Mouse (Mus musculus): ENCODE measurements around the gene Anks3. TPM values are rescaled to one million over a fixed set of nuclear protein-coding genes. Genes with fewer than 3 reads are reported as not detected.

Anks3 gene
- polyA plus RNA-seq, 1 experiment from 2014 or later: 66.5 TPM

DNA sequence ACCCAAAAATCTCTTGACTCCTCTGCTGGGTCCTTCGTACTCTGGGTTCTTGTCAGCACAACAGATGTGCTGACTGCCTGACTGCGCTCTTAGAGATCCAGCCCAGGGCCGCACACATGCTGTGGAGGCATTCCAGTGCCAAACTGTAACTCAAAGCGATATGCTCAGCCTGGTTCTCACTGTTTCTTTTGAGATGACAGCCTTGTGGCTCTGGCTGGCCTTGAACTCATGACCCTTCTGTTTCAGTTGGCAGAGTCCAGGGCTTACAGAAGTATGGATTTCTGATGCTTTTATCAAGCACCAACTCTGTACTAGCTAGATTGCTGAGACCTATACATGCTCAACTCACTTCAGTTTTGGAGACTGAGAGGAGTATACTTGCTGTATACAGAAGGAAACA is 29.3 kb upstream of the Anks3 start:
- Histone ChIP-seq H3K27me3 (replicated peaks) (no peaks in the 10 kb centered on the region), H3K9ac (no peak overlapping the region), H3K9me3 (no peaks in the 10 kb centered on the region), H3K4me1 (no peaks in the 10 kb centered on the region), H3K27ac (no peak overlapping the region), H3K4me2 (replicated peaks) (no peak overlapping the region), H3K4me3 (no peak overlapping the region), H3K36me3 (no peaks in the 10 kb centered on the region)
- 84% methylated on average over 4 of the region's 4 CpGs for whole genome bisulfite sequencing
- no peak for ATAC-seq (ENCODE audit: low FRiP score, low read depth)

DNA sequence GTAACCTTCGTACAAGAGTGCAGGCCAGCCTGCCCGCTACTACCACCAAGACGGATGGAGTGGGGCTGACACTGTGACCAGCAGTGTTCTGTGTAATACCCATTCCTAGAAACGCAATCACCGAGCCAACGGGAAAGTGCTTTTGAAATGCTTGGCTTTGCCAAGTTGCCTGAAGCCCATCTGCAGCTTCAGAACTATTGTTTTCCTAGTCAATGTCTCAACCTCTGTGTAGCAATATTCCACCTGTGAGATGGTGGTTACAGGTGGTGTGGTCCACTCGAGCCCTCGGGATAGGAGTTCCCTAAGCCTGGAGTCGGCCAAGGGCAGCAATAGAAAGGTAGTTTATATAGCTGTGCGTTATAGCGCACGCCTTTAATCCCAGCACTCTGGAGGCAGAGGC is 20.7 kb upstream of the Anks3 start:
- no peaks in the 10 kb centered on the region for H3K4me1 ChIP-seq
- no peak overlapping the region for H3K4me2 ChIP-seq (replicated peaks)
- 94% methylated on average over 12 of the region's 12 CpGs for WGBS
- no peak overlapping the region for H3K9ac ChIP-seq
- no peaks in the 10 kb centered on the region for H3K27me3 ChIP-seq (replicated peaks)
- H3K4me3 ChIP-seq: no peak overlapping the region
- H3K27ac ChIP-seq: no peak overlapping the region
- ATAC-seq (ENCODE audit: low FRiP score, low read depth): no peak
- H3K36me3 ChIP-seq: no peaks in the 10 kb centered on the region
- H3K9me3 ChIP-seq: no peaks in the 10 kb centered on the region

DNA sequence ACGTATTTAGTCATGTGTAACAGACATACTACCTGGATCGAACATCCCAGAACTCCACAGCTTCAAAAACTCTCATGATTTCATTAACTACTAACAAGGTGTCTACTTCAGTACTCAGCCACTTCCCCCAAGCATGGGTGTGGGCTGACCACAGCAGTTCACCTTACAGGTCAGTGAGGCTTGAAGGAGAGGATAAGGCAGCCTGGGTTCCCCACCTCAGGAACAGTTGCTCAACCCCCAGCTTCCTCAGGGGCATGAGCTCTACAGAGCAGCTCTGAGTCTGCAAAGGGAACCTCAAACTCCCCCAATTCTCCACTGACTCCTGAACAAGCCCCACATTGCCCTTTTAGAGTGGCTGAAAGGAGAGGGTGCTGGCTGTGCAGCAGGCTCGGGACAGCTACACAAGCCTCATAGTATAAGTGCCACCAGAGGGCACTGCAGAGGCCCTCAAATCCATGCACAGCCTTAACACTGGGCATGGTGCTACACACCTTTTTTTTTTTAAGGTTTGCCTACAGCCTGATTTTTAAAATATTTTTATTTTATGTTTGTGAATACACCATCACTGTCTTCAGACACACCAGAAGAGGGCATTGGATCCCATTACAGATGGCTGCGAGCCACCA is 15.9 kb upstream of the Anks3 start:
- H3K9ac ChIP-seq: no peak overlapping the region
- no peaks in the 10 kb centered on the region for H3K9me3 ChIP-seq
- no peak for ATAC-seq (ENCODE audit: low FRiP score, low read depth)
- no peaks in the 10 kb centered on the region for H3K4me1 ChIP-seq
- H3K36me3 ChIP-seq: no peaks in the 10 kb centered on the region
- H3K27ac ChIP-seq: no peak overlapping the region
- H3K4me3 ChIP-seq: no peak overlapping the region
- WGBS: 70% methylated on average over 4 of the region's 4 CpGs
- no peak overlapping the region for H3K4me2 ChIP-seq (replicated peaks)
- no peaks in the 10 kb centered on the region for H3K27me3 ChIP-seq (replicated peaks)

DNA sequence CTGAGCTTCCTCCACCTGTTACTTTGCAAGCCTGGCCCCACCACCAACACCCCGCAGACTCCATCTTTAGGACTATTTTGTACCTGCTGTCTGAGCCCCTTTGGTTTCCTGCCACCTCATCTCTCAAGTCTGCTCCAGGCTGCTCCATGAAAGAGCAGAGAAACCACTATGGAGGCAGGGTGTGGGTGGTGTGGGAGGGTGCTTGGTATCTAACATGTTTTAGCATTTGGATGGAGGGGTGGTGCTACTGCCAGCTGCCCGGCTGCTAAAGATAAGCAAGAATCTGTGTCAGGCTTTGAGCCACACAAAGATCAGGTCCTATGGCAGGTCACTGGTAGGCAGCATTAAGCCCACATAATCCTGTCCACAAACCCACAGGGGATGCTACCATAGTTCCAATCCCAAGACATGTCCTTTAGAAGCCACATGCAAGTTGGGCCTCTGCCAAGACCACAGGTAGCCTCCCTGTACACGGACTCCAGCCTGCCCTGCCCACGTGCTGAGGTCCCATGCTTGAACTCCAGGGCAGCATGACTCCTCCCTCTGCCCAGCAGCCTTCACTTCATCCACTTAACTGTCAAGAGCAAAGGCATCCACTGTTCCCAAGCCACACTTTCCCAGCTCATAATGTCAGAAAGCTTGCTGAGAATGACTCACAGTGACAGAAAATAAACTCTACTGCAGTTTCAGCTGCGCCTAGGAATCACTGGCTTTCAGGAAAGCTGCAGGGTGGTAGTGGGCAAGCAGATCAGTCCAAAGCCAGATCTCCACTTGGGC is 14.5 kb upstream of the Anks3 start:
- H3K4me3 ChIP-seq: no peak overlapping the region
- no peak overlapping the region for H3K4me2 ChIP-seq (replicated peaks)
- ATAC-seq (ENCODE audit: low FRiP score, low read depth): no peak
- no peaks in the 10 kb centered on the region for H3K4me1 ChIP-seq
- no peaks in the 10 kb centered on the region for H3K36me3 ChIP-seq
- WGBS: 71% methylated on average over 5 of the region's 5 CpGs
- H3K27ac ChIP-seq: no peak overlapping the region
- no peaks in the 10 kb centered on the region for H3K9me3 ChIP-seq
- H3K27me3 ChIP-seq (replicated peaks): no peaks in the 10 kb centered on the region
- H3K9ac ChIP-seq: no peak overlapping the region

DNA sequence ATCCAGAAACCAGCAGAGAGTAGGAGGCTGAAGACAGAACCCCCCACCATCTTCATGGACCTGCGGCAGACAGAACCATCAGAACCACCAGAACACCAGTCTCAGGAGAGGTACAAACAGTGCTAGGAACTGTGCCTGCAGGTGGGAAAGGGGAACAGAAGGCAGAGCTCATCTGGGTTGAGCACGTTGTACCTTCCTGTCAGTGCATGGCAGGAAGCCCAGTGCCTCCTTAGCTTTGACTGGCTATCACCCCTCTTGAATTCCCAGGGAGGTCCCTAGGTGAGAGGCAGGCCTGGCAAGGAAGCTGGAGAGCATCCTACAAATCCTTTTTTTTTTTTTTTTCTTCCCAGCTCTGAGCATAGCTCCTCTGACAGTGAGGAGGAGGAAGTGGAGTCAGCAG is 12.2 kb upstream of the Anks3 start:
- Histone ChIP-seq H3K9me3 (no peaks in the 10 kb centered on the region), H3K27me3 (replicated peaks) (no peaks in the 10 kb centered on the region), H3K36me3 (no peaks in the 10 kb centered on the region; the same call in 1 of the 2 replicates), H3K4me1 (no peaks in the 10 kb centered on the region), H3K27ac (no peak overlapping the region), H3K4me2 (replicated peaks) (no peak overlapping the region), H3K9ac (no peak overlapping the region), H3K4me3 (no peak overlapping the region)
- 81% methylated on average over 2 of the region's 2 CpGs for WGBS
- no peak for ATAC-seq (ENCODE audit: low FRiP score, low read depth)

DNA sequence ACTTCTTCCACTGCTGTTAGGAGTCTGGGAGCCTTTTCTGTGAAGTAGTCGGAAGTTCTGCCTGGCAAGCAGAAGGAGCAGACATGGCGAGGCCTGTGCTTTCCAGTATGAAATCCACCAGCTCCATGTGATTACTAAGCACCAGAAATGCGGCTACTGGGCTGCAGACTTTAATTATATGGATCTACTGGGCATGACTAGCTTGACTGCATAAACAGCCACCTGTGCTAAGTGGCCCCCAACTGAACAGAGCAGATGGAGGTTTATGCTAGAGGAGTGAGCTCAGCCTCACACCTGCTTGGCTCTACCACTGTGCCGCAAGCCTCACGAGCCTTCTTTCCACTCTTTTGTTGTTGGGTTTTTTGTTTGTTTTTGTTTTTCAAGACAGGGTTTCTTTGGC is 10.5 kb upstream of the Anks3 start:
- Histone ChIP-seq H3K4me1 (no peaks in the 10 kb centered on the region), H3K27me3 (replicated peaks) (no peaks in the 10 kb centered on the region), H3K4me3 (no peak overlapping the region), H3K27ac (no peak overlapping the region), H3K9me3 (no peaks in the 10 kb centered on the region), H3K4me2 (replicated peaks) (no peak overlapping the region), H3K36me3 (no peaks in the 10 kb centered on the region; the same call in 1 of the 2 replicates), H3K9ac (no peak overlapping the region)
- WGBS: 85% methylated on average over 5 of the region's 5 CpGs
- ATAC-seq (ENCODE audit: low FRiP score, low read depth): no peak

DNA sequence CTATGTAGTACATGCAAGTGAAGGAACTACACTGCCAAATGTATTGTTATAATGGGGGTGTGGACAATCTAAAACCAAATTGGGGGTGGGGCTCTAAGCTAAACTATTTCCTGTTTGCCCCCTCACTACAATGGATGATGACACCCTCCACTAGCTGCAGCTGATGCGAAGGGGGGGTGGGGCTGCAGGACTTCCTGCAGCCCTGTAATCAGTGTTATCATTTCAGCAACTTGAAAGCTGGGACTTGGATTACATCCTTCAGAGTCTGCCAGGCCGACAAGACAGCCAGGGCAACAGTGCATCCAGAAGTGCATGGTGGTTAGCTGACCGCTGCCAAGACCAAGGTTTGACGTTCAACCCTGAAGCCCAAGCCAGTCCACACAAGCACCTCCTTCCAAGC is 7.6 kb upstream of the Anks3 start:
- Histone ChIP-seq H3K36me3 (no peaks in the 10 kb centered on the region; the same call in 1 of the 2 replicates), H3K27me3 (replicated peaks) (no peaks in the 10 kb centered on the region), H3K9me3 (no peaks in the 10 kb centered on the region), H3K4me1 (no peaks in the 10 kb centered on the region), H3K27ac (no peak overlapping the region), H3K9ac (no peak overlapping the region), H3K4me3 (no peak overlapping the region), H3K4me2 (replicated peaks) (no peak overlapping the region)
- no peak for ATAC-seq (ENCODE audit: low FRiP score, low read depth)
- WGBS: 83% methylated on average over 4 of the region's 4 CpGs

DNA sequence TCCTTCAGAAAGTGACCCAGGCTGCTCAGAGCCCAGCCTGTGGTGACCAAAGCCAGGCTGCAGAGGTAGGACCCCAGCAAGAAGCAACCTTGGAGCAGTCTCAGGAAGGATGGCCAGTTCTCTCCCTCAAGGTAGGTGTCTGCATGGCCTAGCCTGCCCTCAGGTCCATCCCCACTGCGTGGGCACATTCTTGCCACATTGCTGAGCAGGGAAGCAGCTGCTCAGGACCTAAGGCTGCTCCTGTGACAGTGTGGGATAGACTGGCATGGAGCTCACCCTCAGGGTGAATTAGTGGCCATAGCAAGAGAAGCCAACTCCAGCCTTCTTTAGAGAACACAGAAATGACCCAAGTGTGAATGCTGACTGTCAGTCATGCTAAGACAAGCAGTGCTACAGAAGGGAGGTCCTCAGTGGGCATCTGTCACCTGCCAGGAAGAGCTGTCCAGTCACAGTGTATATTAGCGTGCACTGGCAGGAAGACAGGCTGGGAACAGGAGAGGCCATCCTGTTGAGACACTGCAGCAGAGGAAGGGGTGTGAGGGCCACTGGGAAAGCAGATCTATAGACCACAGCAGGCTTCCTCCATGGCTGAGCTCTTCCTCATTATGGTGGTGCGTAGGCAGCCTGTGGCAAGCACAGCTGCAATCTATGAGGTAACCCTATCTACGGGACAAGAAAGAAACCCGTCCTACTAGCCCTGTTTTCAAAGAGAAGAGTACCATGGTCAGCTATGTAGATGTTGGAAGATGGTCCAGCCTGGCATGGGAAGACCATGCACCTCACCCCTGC is 5.2 kb upstream of the Anks3 start:
- H3K4me2 ChIP-seq (replicated peaks): no peak overlapping the region
- no peaks in the 10 kb centered on the region for H3K27me3 ChIP-seq (replicated peaks)
- WGBS: 87% methylated on average over 5 of the region's 5 CpGs
- no peaks in the 10 kb centered on the region for H3K9me3 ChIP-seq
- H3K4me1 ChIP-seq: peaks cover 6% of the 10 kb centered on the region
- no peak overlapping the region for H3K27ac ChIP-seq
- H3K9ac ChIP-seq: no peak overlapping the region
- H3K4me3 ChIP-seq: no peak overlapping the region
- ATAC-seq (ENCODE audit: low FRiP score, low read depth): no peak
- H3K36me3 ChIP-seq: no peaks in the 10 kb centered on the region; the same call in 1 of the 2 replicates

DNA sequence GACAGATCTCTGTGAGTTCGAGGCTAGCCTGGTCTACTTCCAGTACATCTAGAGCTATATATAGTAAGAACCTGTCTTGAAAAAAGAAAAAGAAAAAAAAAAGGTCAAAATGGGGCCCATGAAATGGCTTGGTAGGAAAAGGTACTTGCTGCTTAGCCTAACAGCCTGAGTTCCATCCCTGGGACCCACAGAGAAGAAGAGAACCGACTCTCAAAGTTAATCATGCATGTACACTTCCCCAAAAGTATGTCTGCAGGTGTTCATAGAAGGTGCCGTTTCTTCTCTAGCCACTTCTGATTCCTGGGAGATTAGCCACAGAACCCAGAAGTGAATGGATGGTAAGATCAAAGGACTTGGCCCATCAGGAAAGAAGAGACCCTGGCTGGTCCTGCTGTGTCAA is 4.4 kb upstream of the Anks3 start:
- Histone ChIP-seq H3K27ac (no peak overlapping the region), H3K4me2 (replicated peaks) (no peak overlapping the region), H3K9me3 (no peaks in the 10 kb centered on the region), H3K36me3 (no peaks in the 10 kb centered on the region; the same call in 1 of the 2 replicates), H3K4me1 (peaks cover 8% of the 10 kb centered on the region), H3K4me3 (no peak overlapping the region), H3K9ac (no peak overlapping the region), H3K27me3 (replicated peaks) (no peaks in the 10 kb centered on the region)
- ATAC-seq (ENCODE audit: low FRiP score, low read depth): no peak
- whole genome bisulfite sequencing: 83% methylated on average over 3 of the region's 3 CpGs

DNA sequence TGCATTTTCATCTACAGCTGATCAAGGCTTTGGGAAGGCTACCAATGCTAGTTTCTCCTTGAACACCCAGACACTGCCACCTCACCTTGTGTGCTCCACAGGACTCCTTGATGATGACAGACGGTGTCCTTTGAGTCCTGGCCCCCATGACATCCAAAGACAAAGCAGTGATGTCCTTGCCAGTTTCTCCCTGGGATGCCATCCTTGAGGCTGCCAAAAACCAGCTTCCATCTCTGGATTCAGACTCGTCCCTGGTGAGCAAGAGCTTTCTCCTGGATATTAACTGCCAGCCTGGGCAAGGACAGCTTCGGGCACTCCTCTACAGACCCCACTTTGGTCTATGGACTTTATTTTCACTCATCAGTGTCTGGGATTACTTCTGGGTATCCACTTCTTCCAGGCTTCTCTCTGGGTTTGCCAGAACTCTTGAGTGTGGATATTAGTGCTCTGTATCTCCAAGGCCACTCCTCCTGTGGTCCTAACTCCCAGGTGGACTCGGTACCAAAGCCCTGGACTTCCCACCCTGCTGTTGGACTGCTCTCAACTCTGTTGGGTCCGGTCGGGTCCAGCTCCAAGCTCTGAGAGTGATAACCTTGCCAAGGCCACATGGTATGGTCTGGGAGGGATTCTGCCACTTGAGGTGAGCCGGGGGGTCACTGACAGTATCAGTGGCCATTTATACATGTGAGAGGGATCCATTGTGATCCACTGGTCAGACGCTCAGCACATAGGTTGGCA is 1.6 kb upstream of the Anks3 start:
- peak overlapping the region; percentile 84 for H3K4me2 ChIP-seq (replicated peaks)
- peaks cover 17% of the 10 kb centered on the region for H3K4me1 ChIP-seq
- H3K4me3 ChIP-seq: no peak overlapping the region
- no peak overlapping the region for H3K9ac ChIP-seq
- no peaks in the 10 kb centered on the region for H3K36me3 ChIP-seq
- ATAC-seq (ENCODE audit: low FRiP score, low read depth): no peak
- H3K27me3 ChIP-seq (replicated peaks): no peaks in the 10 kb centered on the region
- WGBS: 91% methylated on average over 8 of the region's 8 CpGs
- no peak overlapping the region for H3K27ac ChIP-seq
- H3K9me3 ChIP-seq: no peaks in the 10 kb centered on the region

DNA sequence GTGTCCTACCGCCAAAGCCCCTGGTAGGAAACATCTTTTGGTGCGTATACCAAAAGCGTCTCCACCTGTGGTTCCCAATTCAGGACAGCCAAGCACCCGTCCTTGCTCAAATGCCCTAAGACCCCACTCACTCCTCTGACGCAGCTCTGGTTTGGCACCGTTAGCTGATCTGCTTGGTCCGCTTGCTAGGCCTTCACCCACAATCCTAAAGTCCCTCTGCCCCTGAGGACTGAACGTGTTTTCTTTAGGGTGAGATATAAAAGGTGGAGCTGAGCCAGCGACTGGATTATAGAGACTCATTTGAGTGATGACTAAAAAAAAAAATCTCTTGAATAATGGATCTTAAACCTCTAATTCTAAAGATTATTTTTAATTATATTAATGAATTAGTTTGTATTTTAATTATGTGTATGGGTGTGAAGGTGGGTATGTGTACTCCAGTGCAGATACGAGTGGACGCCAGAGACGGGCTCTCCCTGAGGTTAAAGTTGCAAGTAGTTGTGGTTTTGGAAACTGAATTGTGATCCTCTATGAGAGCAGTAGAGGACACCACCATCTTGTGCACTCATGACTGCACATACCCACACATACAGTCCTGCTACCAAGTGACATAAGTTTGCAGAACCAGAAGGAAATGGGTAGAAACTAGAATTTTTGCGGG is 856 bp upstream of the Anks3 start:
- Histone ChIP-seq H3K4me3 (peak overlapping the region; percentile 88), H3K9me3 (no peaks in the 10 kb centered on the region), H3K27ac (peak overlapping the region; percentile 34), H3K4me1 (peaks cover 17% of the 10 kb centered on the region), H3K36me3 (peaks cover 5% of the 10 kb centered on the region), H3K4me2 (replicated peaks) (peak overlapping the region; percentile 84), H3K27me3 (replicated peaks) (no peaks in the 10 kb centered on the region), H3K9ac (peak overlapping the region; percentile 87)
- WGBS: 26% methylated on average over 13 of the region's 13 CpGs
- ATAC-seq (ENCODE audit: low FRiP score, low read depth): no peak; the same call in 1 of the 2 replicates
